Mouse (Mus musculus) heart, embryonic 15.5 days (tissue): ENCODE data around the gene Zfp296. TPM values are rescaled to one million over a fixed set of nuclear protein-coding genes. Genes with fewer than 3 reads are reported as not detected.
A peak's percentile ranks its signal among the peaks of the same experiment; 100 is the strongest.
"Not testable (repeated sequence)": the region's sequence is repeated elsewhere in the genome, so short reads cannot be mapped to it uniquely, and the experiment has no call there.

Experiments used
- ATAC-seq: fragments of 200-750 bp; cut with Nextera tagmentation; replicated peaks from 2 replicates; pipeline ENCODE4 v1.8.0; 2017; ENCODE audit warnings: low read depth, moderate TSS enrichment; ENCODE audit not compliant: insufficient number of reproducible peaks, insufficient read depth, low FRiP score
- H3K27ac ChIP-seq: fragments of 300-500 bp; sonication (generic); 2 replicates; pipeline ENCODE4 v1.5.1; 2015; ENCODE audit warnings: mild to moderate bottlenecking, inconsistent platforms
- H3K27me3 ChIP-seq: fragments of 300-500 bp; sonication (generic); 2 replicates; pipeline ENCODE4 v1.6.1; 2015; ENCODE audit warnings: inconsistent platforms
- H3K36me3 ChIP-seq: fragments of 300-500 bp; sonication (generic); 2 replicates; pipeline ENCODE4 v1.6.1; 2015; ENCODE audit warnings: mild to moderate bottlenecking, inconsistent platforms
- H3K4me1 ChIP-seq: fragments of 300-500 bp; sonication (generic); replicated peaks from 2 replicates; pipeline ENCODE4 v1.6.1; 2015; ENCODE audit warnings: inconsistent platforms
- H3K4me2 ChIP-seq: fragments of 300-500 bp; sonication (generic); 2 replicates; pipeline ENCODE4 v1.6.1; 2015; ENCODE audit warnings: inconsistent platforms, mild to moderate bottlenecking, moderate library complexity
- H3K4me3 ChIP-seq: fragments of 300-500 bp; sonication (generic); 2 replicates; pipeline ENCODE4 v1.5.1; 2015; ENCODE audit warnings: mild to moderate bottlenecking, inconsistent platforms
- H3K9ac ChIP-seq: fragments of 300-500 bp; sonication (generic); 2 replicates; pipeline ENCODE4 v1.6.1; 2015; ENCODE audit warnings: mild to moderate bottlenecking, inconsistent platforms
- H3K9me3 ChIP-seq: fragments of 300-500 bp; sonication (generic); replicated peaks from 2 replicates; pipeline ENCODE4 v1.6.1; 2016; ENCODE audit warnings: inconsistent platforms
- WGBS: fragments of 180-500 bp; shearing (Covaris S2); methylation state at CpG from one replicate; pipeline ENCODE4 v1.1.7; 2015; ENCODE audit warnings: mixed read lengths; 5-methylcytosine and 5-hydroxymethylcytosine counted together
- polyA plus RNA-seq: library from polyadenylated mRNA; unstranded; fragments of >200 nt; fragmentation: Nextera tagmentation; extraction: Ambion mirVana; gene quantifications from 2 replicates; pipeline ENCODE4 v1.2.1, GENCODE M21; 2015

Gene Zfp296
- polyA plus RNA-seq, 1 experiment from 2014 or later, result 0.38 TPM

- Histone ChIP-seq H3K9ac (no peak overlapping the region), H3K36me3 (peaks cover 42% of the 10 kb centered on the region)
- no peak for ATAC-seq
Observed at GRCm38 (mm10) chr7:19580634-19581033, 3.5 kb downstream of the Zfp296 start.

GRCm38 (mm10) chr7:19586269-19586668 lies 9.2 kb downstream of the Zfp296 start:
- Histone ChIP-seq H3K9me3 (no peaks in the 10 kb centered on the region), H3K4me3 (no peak overlapping the region), H3K4me1 (peaks cover 15% of the 10 kb centered on the region), H3K27ac (no peak overlapping the region), H3K4me2 (no peak overlapping the region; the same call in 1 of the 2 replicates), H3K27me3 (no peaks in the 10 kb centered on the region), H3K36me3 (peaks cover 87% of the 10 kb centered on the region), H3K9ac (no peak overlapping the region)
- ATAC-seq, result no peak
- WGBS, result 75% methylated on average over 46 of the region's 46 CpGs

More at GRCm38 (mm10) chr7:19580634-19581033, 3.5 kb downstream of the Zfp296 start:
- H3K4me1 ChIP-seq, result peaks cover 21% of the 10 kb centered on the region
- no peak overlapping the region for H3K4me3 ChIP-seq
- no peaks in the 10 kb centered on the region for H3K9me3 ChIP-seq
- no peak overlapping the region for H3K27ac ChIP-seq
- no peak overlapping the region for H3K4me2 ChIP-seq
- peaks cover 32% of the 10 kb centered on the region for H3K27me3 ChIP-seq
- WGBS, result 86% methylated on average over 8 of the region's 8 CpGs

- Histone ChIP-seq H3K36me3 (peaks cover 93% of the 10 kb centered on the region), H3K4me1 (peaks cover 15% of the 10 kb centered on the region), H3K27ac (no peak overlapping the region), H3K9ac (no peak overlapping the region), H3K4me2 (no peak overlapping the region), H3K27me3 (no peaks in the 10 kb centered on the region), H3K4me3 (no peak overlapping the region), H3K9me3 (no peaks in the 10 kb centered on the region)
- 53% methylated on average over 3 of the region's 3 CpGs for WGBS
- ATAC-seq, result no peak
Observed at GRCm38 (mm10) chr7:19589207-19589606, 12.1 kb downstream of the Zfp296 start.

- H3K27ac ChIP-seq, result no peak overlapping the region
- no peaks in the 10 kb centered on the region for H3K9me3 ChIP-seq
- no peak for ATAC-seq
Observed at GRCm38 (mm10) chr7:19589917-19590316, 12.8 kb downstream of the Zfp296 start.

GRCm38 (mm10) chr7:19593061-19593730 lies 16.1 kb downstream of the Zfp296 start:
- Histone ChIP-seq H3K4me1 (no peaks in the 10 kb centered on the region), H3K4me3 (no peak overlapping the region), H3K27ac (no peak overlapping the region), H3K9ac (no peak overlapping the region), H3K27me3 (no peaks in the 10 kb centered on the region), H3K36me3 (peaks cover 80% of the 10 kb centered on the region), H3K9me3 (no peaks in the 10 kb centered on the region), H3K4me2 (no peak overlapping the region)
- ATAC-seq, result no peak
- 82% methylated on average over 10 of the region's 10 CpGs for WGBS

More at GRCm38 (mm10) chr7:19589917-19590316, 12.8 kb downstream of the Zfp296 start:
- Histone ChIP-seq H3K4me3 (no peak overlapping the region), H3K9ac (no peak overlapping the region), H3K36me3 (peaks cover 90% of the 10 kb centered on the region), H3K4me2 (no peak overlapping the region), H3K27me3 (no peaks in the 10 kb centered on the region), H3K4me1 (peaks cover 15% of the 10 kb centered on the region)
- WGBS, result 58% methylated on average over 3 of the region's 3 CpGs

GRCm38 (mm10) chr7:19600562-19600961 lies 23.5 kb downstream of the Zfp296 start:
- peaks cover 32% of the 10 kb centered on the region for H3K4me1 ChIP-seq
- H3K9ac ChIP-seq, result peak overlapping the region; percentile 23; the same call in 1 of the 2 replicates
- H3K27ac ChIP-seq, result peak overlapping the region; percentile 25; the same call in 1 of the 2 replicates
- H3K36me3 ChIP-seq, result peaks cover 35% of the 10 kb centered on the region; the same call in 1 of the 2 replicates
- ATAC-seq, result no peak
- no peaks in the 10 kb centered on the region for H3K27me3 ChIP-seq
- H3K4me2 ChIP-seq, result no peak overlapping the region
- H3K4me3 ChIP-seq, result no peak overlapping the region
- WGBS, result 47% methylated on average over 5 of the region's 5 CpGs
- H3K9me3 ChIP-seq, result no peaks in the 10 kb centered on the region

- H3K36me3 ChIP-seq, result peaks cover 26% of the 10 kb centered on the region; the same call in 1 of the 2 replicates
- ATAC-seq, result no peak
- peak overlapping the region; percentile 83 for H3K4me2 ChIP-seq
- peak overlapping the region; percentile 94 for H3K4me3 ChIP-seq
- H3K27me3 ChIP-seq, result no peaks in the 10 kb centered on the region
- H3K27ac ChIP-seq, result no peak overlapping the region
- H3K4me1 ChIP-seq, result peaks cover 32% of the 10 kb centered on the region
- 0 out of 2 replicates have a peak overlapping the region, but pooled peaks have one; percentile 96 for H3K9ac ChIP-seq
- 72% methylated on average over 12 of the region's 12 CpGs for WGBS
- H3K9me3 ChIP-seq, result no peaks in the 10 kb centered on the region
Observed at GRCm38 (mm10) chr7:19603055-19603454, 26.0 kb downstream of the Zfp296 start.

GRCm38 (mm10) chr7:19603849-19604605 lies 26.9 kb downstream of the Zfp296 start, which contains the start of gene Clasrp:
TSS of gene Clasrp (minus strand) at chr7:19604486.
- H3K27ac ChIP-seq, result peak within 1 kb of the TSS; percentile 79
- peaks cover 32% of the 10 kb centered on the region for H3K4me1 ChIP-seq
- H3K27me3 ChIP-seq, result no peaks in the 10 kb centered on the region
- peak; percentile 92 for ATAC-seq
- H3K4me3 ChIP-seq, result peak within 1 kb of the TSS; percentile 94
- H3K36me3 ChIP-seq, result peaks cover 17% of the 10 kb centered on the region; the same call in 1 of the 2 replicates
- peak within 1 kb of the TSS; percentile 96 for H3K9ac ChIP-seq
- no peaks in the 10 kb centered on the region for H3K9me3 ChIP-seq
- peak within 1 kb of the TSS; percentile 83 for H3K4me2 ChIP-seq
- 1% methylated on average over 57 of the region's 57 CpGs for WGBS

- not testable (repeated sequence) for H3K9ac ChIP-seq
Observed at GRCm38 (mm10) chr7:19604606-19605214, 27.6 kb downstream of the Zfp296 start.

GRCm38 (mm10) chr7:19607291-19607690 lies 30.2 kb downstream of the Zfp296 start:
- no peak overlapping the region for H3K27ac ChIP-seq
- no peak overlapping the region for H3K4me2 ChIP-seq
- no peak for ATAC-seq
- H3K9ac ChIP-seq, result no peak overlapping the region
- H3K4me3 ChIP-seq, result no peak overlapping the region
- H3K4me1 ChIP-seq, result peaks cover 16% of the 10 kb centered on the region
- no peaks in the 10 kb centered on the region for H3K9me3 ChIP-seq
- WGBS, result 79% methylated on average over 5 of the region's 5 CpGs
- no peaks in the 10 kb centered on the region for H3K36me3 ChIP-seq
- no peaks in the 10 kb centered on the region for H3K27me3 ChIP-seq

More at GRCm38 (mm10) chr7:19604606-19605214, 27.6 kb downstream of the Zfp296 start:
- peaks cover 32% of the 10 kb centered on the region for H3K4me1 ChIP-seq
- H3K27ac ChIP-seq, ATAC-seq, H3K9me3 ChIP-seq, H3K27me3 ChIP-seq: not testable (repeated sequence)
- 56% methylated on average over 10 of the region's 10 CpGs for WGBS
- H3K4me2 ChIP-seq, result peak overlapping the region; percentile 83
- peak overlapping the region; percentile 94 for H3K4me3 ChIP-seq
- H3K36me3 ChIP-seq, result peaks cover 13% of the 10 kb centered on the region; the same call in 1 of the 2 replicates
